Mouse (Mus musculus) lung, embryonic 14.5 days (tissue): ENCODE data around the gene Gm10563. TPM values are rescaled to one million over a fixed set of nuclear protein-coding genes. Genes with fewer than 3 reads are reported as not detected.
A peak's percentile ranks its signal among the peaks of the same experiment; 100 is the strongest.

Experiments used
- ATAC-seq: fragments of 200-750 bp; cut with Nextera tagmentation; 2 replicates; pipeline ENCODE4 v1.8.0; 2017; ENCODE audit warnings: mild to moderate bottlenecking, moderate TSS enrichment, moderate library complexity; ENCODE audit not compliant: insufficient read depth
- DNase-seq: peaks from one replicate; pipeline ENCODE4 v3.0.0-alpha.2; 2015
- H3K27ac ChIP-seq: fragments of 300-500 bp; sonication (generic); 2 replicates; pipeline ENCODE4 v1.5.1; 2014; ENCODE audit warnings: low read depth, mild to moderate bottlenecking, moderate library complexity
- H3K27me3 ChIP-seq: fragments of 300-500 bp; sonication (generic); 2 replicates; pipeline ENCODE4 v1.6.1; 2014; ENCODE audit warnings: low read length, control low read depth; ENCODE audit not compliant: insufficient read depth
- H3K36me3 ChIP-seq: fragments of 300-500 bp; sonication (generic); 2 replicates; pipeline ENCODE4 v1.6.1; 2014; ENCODE audit warnings: control low read depth; ENCODE audit not compliant: insufficient read depth
- H3K4me1 ChIP-seq: fragments of 300-500 bp; sonication (generic); 2 replicates; pipeline ENCODE4 v1.6.1; 2014; ENCODE audit warnings: antibody characterized with exemption, control low read depth; ENCODE audit not compliant: insufficient read depth
- H3K4me2 ChIP-seq: fragments of 300-500 bp; sonication (generic); 2 replicates; pipeline ENCODE4 v1.6.1; 2014; ENCODE audit warnings: mild to moderate bottlenecking
- H3K4me3 ChIP-seq: fragments of 300-500 bp; sonication (generic); 2 replicates; pipeline ENCODE4 v1.5.1; 2014; ENCODE audit warnings: low read depth, low read length
- H3K9ac ChIP-seq: fragments of 300-500 bp; sonication (generic); 2 replicates; pipeline ENCODE4 v1.6.1; 2014
- H3K9me3 ChIP-seq: fragments of 300-500 bp; sonication (generic); 2 replicates; pipeline ENCODE4 v1.6.1; 2016; ENCODE audit warnings: low read depth, low read length, control low read depth
- CTCF ChIP-seq: IDR thresholded peaks from 2 replicates; pipeline ENCODE4 v1.5.1; 2016; ENCODE audit warnings: antibody characterized with exemption, low read depth
- WGBS: fragments of 180-500 bp; shearing (Covaris S2); extraction: QIAGEN DNeasy Blood & Tissue Kit; methylation state at CpG from one replicate; pipeline ENCODE4 v1.1.7; 2014; 5-methylcytosine and 5-hydroxymethylcytosine counted together
- polyA plus RNA-seq: library from polyadenylated mRNA; unstranded; fragments of >200 nt; fragmentation: Nextera tagmentation; extraction: Ambion mirVana; gene quantifications from 2 replicates; pipeline ENCODE4 v1.2.1, GENCODE M21; 2014

Gene Gm10563
- polyA plus RNA-seq, 1 experiment from 2014 or later: not detected

- DNase-seq (no peak), ATAC-seq (no peak)
- WGBS: 79% methylated on average over 5 of the region's 5 CpGs
- no peak for TF ChIP-seq CTCF
- 0 out of 2 replicates have a peak, but pooled peaks cover 2% of the 10 kb centered on the region for H3K4me1 ChIP-seq
- no peak overlapping the region for H3K4me2 ChIP-seq
- H3K4me3 ChIP-seq: no peak overlapping the region
- no peaks in the 10 kb centered on the region for H3K36me3 ChIP-seq
- no peak overlapping the region for H3K27ac ChIP-seq
- no peak overlapping the region for H3K9ac ChIP-seq
- no peaks in the 10 kb centered on the region for H3K27me3 ChIP-seq
- H3K9me3 ChIP-seq: no peaks in the 10 kb centered on the region
Observed at GRCm38 (mm10) chr4:155596606-155597005, 48.6 kb downstream of the Gm10563 start.

- H3K4me3 ChIP-seq: no peak overlapping the region
- no peaks in the 10 kb centered on the region for H3K27me3 ChIP-seq
- 0 out of 2 replicates have a peak, but pooled peaks cover 2% of the 10 kb centered on the region for H3K4me1 ChIP-seq
- ATAC-seq: no peak
- H3K9ac ChIP-seq: no peak overlapping the region
- H3K36me3 ChIP-seq: no peaks in the 10 kb centered on the region
- no peak for DNase-seq
- H3K9me3 ChIP-seq: no peaks in the 10 kb centered on the region
- TF ChIP-seq CTCF: no peak
- WGBS: 71% methylated on average over 3 of the region's 3 CpGs
- no peak overlapping the region for H3K4me2 ChIP-seq
- H3K27ac ChIP-seq: no peak overlapping the region
Observed at GRCm38 (mm10) chr4:155595777-155596176, 49.4 kb downstream of the Gm10563 start.

- Histone ChIP-seq H3K4me2 (no peak overlapping the region), H3K36me3 (peaks cover 18% of the 10 kb centered on the region), H3K9me3 (no peaks in the 10 kb centered on the region), H3K4me1 (no peaks in the 10 kb centered on the region), H3K27ac (no peak overlapping the region), H3K4me3 (no peak overlapping the region), H3K9ac (no peak overlapping the region), H3K27me3 (no peaks in the 10 kb centered on the region)
- 45% methylated on average over 1 of the region's 1 CpGs for WGBS
- ATAC-seq (no peak), DNase-seq (peak; percentile 5)
- no peak for TF ChIP-seq CTCF
Observed at GRCm38 (mm10) chr4:155593780-155594179, 51.4 kb downstream of the Gm10563 start.

GRCm38 (mm10) chr4:155591012-155591719, 54.0 kb downstream of the Gm10563 start:
- H3K9me3 ChIP-seq: no peaks in the 10 kb centered on the region
- no peak overlapping the region for H3K27ac ChIP-seq
- no peak overlapping the region for H3K9ac ChIP-seq
- H3K4me3 ChIP-seq: no peak overlapping the region
- peaks cover 44% of the 10 kb centered on the region for H3K36me3 ChIP-seq
- DNase-seq (no peak), ATAC-seq (0 out of 2 replicates have a peak, but pooled peaks have one; percentile 11)
- no peak for TF ChIP-seq CTCF
- 59% methylated on average over 7 of the region's 7 CpGs for WGBS
- no peaks in the 10 kb centered on the region for H3K4me1 ChIP-seq
- no peak overlapping the region for H3K4me2 ChIP-seq
- H3K27me3 ChIP-seq: no peaks in the 10 kb centered on the region

GRCm38 (mm10) chr4:155589356-155589755, 55.9 kb downstream of the Gm10563 start:
- DNase-seq (no peak), ATAC-seq (no peak)
- TF ChIP-seq CTCF: no peak
- Histone ChIP-seq H3K4me2 (no peak overlapping the region), H3K27ac (no peak overlapping the region), H3K9me3 (no peaks in the 10 kb centered on the region), H3K4me3 (no peak overlapping the region), H3K4me1 (no peaks in the 10 kb centered on the region), H3K36me3 (peaks cover 61% of the 10 kb centered on the region), H3K27me3 (no peaks in the 10 kb centered on the region), H3K9ac (no peak overlapping the region)
- WGBS: 86% methylated on average over 5 of the region's 5 CpGs

GRCm38 (mm10) chr4:155582279-155582905, 62.8 kb downstream of the Gm10563 start:
- no peaks in the 10 kb centered on the region for H3K4me1 ChIP-seq
- no peak overlapping the region for H3K4me3 ChIP-seq
- H3K27ac ChIP-seq: no peak overlapping the region
- no peak for TF ChIP-seq CTCF
- no peak overlapping the region for H3K4me2 ChIP-seq
- no peak for DNase-seq
- WGBS: 92% methylated on average over 6 of the region's 6 CpGs
- H3K36me3 ChIP-seq: peaks cover 81% of the 10 kb centered on the region
- no peaks in the 10 kb centered on the region for H3K9me3 ChIP-seq
- no peaks in the 10 kb centered on the region for H3K27me3 ChIP-seq
- no peak for ATAC-seq
- H3K9ac ChIP-seq: no peak overlapping the region

- 42% methylated on average over 1 of the region's 1 CpGs for WGBS
Observed at GRCm38 (mm10) chr4:155580420-155580819, 64.8 kb downstream of the Gm10563 start.

More at GRCm38 (mm10) chr4:155580420-155580819, 64.8 kb downstream of the Gm10563 start:
- peaks cover 71% of the 10 kb centered on the region for H3K36me3 ChIP-seq
- H3K27me3 ChIP-seq: no peaks in the 10 kb centered on the region
- H3K9me3 ChIP-seq: no peaks in the 10 kb centered on the region
- peak; percentile 76 for DNase-seq
- peak; percentile 83 for TF ChIP-seq CTCF
- no peak overlapping the region for H3K9ac ChIP-seq
- no peak for ATAC-seq
- no peak overlapping the region for H3K4me3 ChIP-seq
- H3K4me1 ChIP-seq: no peaks in the 10 kb centered on the region
- H3K4me2 ChIP-seq: no peak overlapping the region
- no peak overlapping the region for H3K27ac ChIP-seq
